Mouse (Mus musculus) neural tube, embryonic 12.5 days (tissue): Measurements from ENCODE around the gene Taf3. TPM values are rescaled to one million over a fixed set of nuclear protein-coding genes. Genes with fewer than 3 reads are reported as not detected.

ENCODE experiments used
- ATAC-seq: fragments of 200-750 bp; cut with Nextera tagmentation; 2 replicates; pipeline ENCODE4 v1.8.0; 2017; ENCODE audit warnings: low read depth, mild to moderate bottlenecking, moderate TSS enrichment, moderate library complexity; ENCODE audit not compliant: low FRiP score
- H3K27ac ChIP-seq: fragments of 300-500 bp; sonication (generic); 2 replicates; pipeline ENCODE4 v1.5.1; 2016
- H3K27me3 ChIP-seq: fragments of 300-500 bp; sonication (generic); replicated peaks from 2 replicates; pipeline ENCODE4 v1.6.1; 2016; ENCODE audit warnings: mild to moderate bottlenecking
- H3K36me3 ChIP-seq: fragments of 300-500 bp; sonication (generic); 2 replicates; pipeline ENCODE4 v1.6.1; 2016; ENCODE audit warnings: mild to moderate bottlenecking
- H3K4me1 ChIP-seq: fragments of 300-500 bp; sonication (generic); 2 replicates; pipeline ENCODE4 v1.6.1; 2016
- H3K4me2 ChIP-seq: fragments of 300-500 bp; sonication (generic); replicated peaks from 2 replicates; pipeline ENCODE4 v1.6.1; 2016; ENCODE audit warnings: mild to moderate bottlenecking
- H3K4me3 ChIP-seq: fragments of 300-500 bp; sonication (generic); 2 replicates; pipeline ENCODE4 v1.5.1; 2016
- H3K9ac ChIP-seq: fragments of 300-500 bp; sonication (generic); 2 replicates; pipeline ENCODE4 v1.6.1; 2016; ENCODE audit warnings: mild to moderate bottlenecking
- H3K9me3 ChIP-seq: fragments of 300-500 bp; sonication (generic); 2 replicates; pipeline ENCODE4 v1.6.1; 2016; ENCODE audit warnings: mild to moderate bottlenecking
- WGBS: fragments of 180-500 bp; shearing (Covaris S2); methylation state at CpG from one replicate; pipeline ENCODE4 v1.1.7; 2016; 5-methylcytosine and 5-hydroxymethylcytosine counted together
- polyA plus RNA-seq: library from polyadenylated mRNA; unstranded; fragments of >200 nt; fragmentation: Nextera tagmentation; extraction: Ambion mirVana; gene quantifications from 2 replicates; pipeline ENCODE4 v1.2.1, GENCODE M21; 2016

Taf3 gene
- polyA plus RNA-seq, 1 experiment from 2014 or later = 16.0 TPM

GRCm38 (mm10) chr2:10051996-10052395 lies 3.6 kb upstream of the Taf3 start:
- Histone ChIP-seq H3K27me3 (no peaks in the 10 kb centered on the region), H3K9me3 (no peaks in the 10 kb centered on the region), H3K4me1 (peaks cover 11% of the 10 kb centered on the region), H3K9ac (no peak overlapping the region), H3K36me3 (peaks cover 29% of the 10 kb centered on the region), H3K27ac (no peak overlapping the region), H3K4me3 (no peak overlapping the region), H3K4me2 (no peak overlapping the region)
- WGBS = 97% methylated on average over 1 of the region's 1 CpGs
- ATAC-seq = no peak

GRCm38 (mm10) chr2:10050878-10051277 lies 2.5 kb upstream of the Taf3 start:
- Histone ChIP-seq H3K36me3 (peaks cover 21% of the 10 kb centered on the region), H3K27me3 (no peaks in the 10 kb centered on the region), H3K4me2 (no peak overlapping the region), H3K27ac (no peak overlapping the region), H3K9ac (no peak overlapping the region), H3K4me3 (no peak overlapping the region), H3K9me3 (no peaks in the 10 kb centered on the region), H3K4me1 (peaks cover 14% of the 10 kb centered on the region)
- ATAC-seq = no peak
- 86% methylated on average over 3 of the region's 3 CpGs for WGBS

GRCm38 (mm10) chr2:10049456-10049855 lies 1.1 kb upstream of the Taf3 start:
- ATAC-seq = no peak
- Histone ChIP-seq H3K27me3 (no peaks in the 10 kb centered on the region), H3K36me3 (peaks cover 7% of the 10 kb centered on the region), H3K4me1 (peaks cover 14% of the 10 kb centered on the region), H3K4me3 (peak overlapping the region; percentile 94; the same call in 1 of the 2 replicates), H3K9ac (0 out of 2 replicates have a peak overlapping the region, but pooled peaks have one; percentile 82), H3K4me2 (peak overlapping the region; percentile 97), H3K9me3 (no peaks in the 10 kb centered on the region), H3K27ac (no peak overlapping the region)
- 18% methylated on average over 10 of the region's 10 CpGs for WGBS

DNA sequence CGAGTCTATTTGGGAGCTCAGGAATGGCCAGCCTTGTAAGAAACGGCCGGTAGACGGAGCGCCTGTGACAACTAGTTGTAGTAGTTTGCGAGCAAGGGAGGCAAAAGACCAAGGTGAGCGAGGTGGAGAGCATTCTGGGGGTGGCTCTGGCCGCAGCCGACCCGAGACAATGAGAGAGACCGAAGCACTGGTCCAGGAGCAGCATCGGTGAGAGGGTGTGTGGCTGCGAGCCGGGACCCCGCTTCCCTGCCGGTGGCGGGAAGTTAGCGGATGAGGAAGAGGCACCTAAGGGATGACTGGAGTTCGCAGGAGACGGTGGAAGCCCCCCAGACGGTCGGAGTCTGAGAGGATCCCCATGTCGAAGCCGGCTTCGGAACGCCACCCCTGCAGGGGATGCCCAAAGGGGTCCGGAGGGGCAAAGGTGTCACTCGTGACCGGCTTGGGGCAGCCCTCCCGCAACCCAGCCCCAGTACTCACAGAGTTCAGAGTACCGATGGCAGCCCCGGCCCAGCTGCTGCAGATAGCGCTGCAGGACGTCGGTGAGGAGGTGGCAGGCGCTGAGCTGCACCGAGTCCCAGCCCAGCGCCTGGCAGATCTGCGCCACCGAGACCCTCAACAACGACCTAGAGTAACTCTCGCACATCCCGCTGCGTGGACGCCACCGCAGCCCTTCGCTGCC lies 499 bp downstream of the Taf3 start:
- peaks cover 14% of the 10 kb centered on the region for H3K4me1 ChIP-seq
- H3K27me3 ChIP-seq = no peaks in the 10 kb centered on the region
- no peaks in the 10 kb centered on the region for H3K36me3 ChIP-seq
- H3K9ac ChIP-seq = peak overlapping the region; percentile 82
- H3K4me3 ChIP-seq = peak overlapping the region; percentile 94
- 0% methylated on average over 47 of the region's 47 CpGs for WGBS
- no peaks in the 10 kb centered on the region for H3K9me3 ChIP-seq
- ATAC-seq = peak; percentile 78
- H3K4me2 ChIP-seq = peak overlapping the region; percentile 97
- peak overlapping the region; percentile 21; the same call in 1 of the 2 replicates for H3K27ac ChIP-seq

- Histone ChIP-seq H3K4me2 (no peak overlapping the region), H3K9me3 (no peaks in the 10 kb centered on the region), H3K4me1 (no peaks in the 10 kb centered on the region), H3K4me3 (no peak overlapping the region), H3K36me3 (peaks cover 7% of the 10 kb centered on the region), H3K9ac (no peak overlapping the region), H3K27me3 (no peaks in the 10 kb centered on the region), H3K27ac (no peak overlapping the region)
- ATAC-seq = no peak
- 89% methylated on average over 3 of the region's 3 CpGs for WGBS
Measured at GRCm38 (mm10) chr2:10034976-10035375, 13.4 kb downstream of the Taf3 start.

DNA sequence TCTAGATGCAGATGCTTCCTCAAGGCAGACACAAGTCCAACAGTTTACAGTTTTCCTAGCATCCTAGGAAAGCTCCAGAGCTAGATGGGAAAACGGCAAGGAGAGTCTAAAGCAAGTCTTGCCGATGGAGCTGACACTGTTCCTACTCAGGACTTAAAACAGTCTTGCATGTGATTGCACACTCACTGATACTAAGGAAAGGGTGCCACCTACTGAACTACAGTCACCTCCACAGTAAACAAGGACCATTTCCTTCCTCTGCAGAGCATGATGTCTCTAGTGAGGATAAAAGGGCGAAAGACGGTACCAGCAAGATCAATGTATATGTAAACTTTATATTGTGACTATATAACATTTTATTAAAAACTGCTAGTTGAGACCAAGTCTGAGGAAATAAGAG lies 14.7 kb downstream of the Taf3 start:
- H3K9ac ChIP-seq = no peak overlapping the region
- no peaks in the 10 kb centered on the region for H3K36me3 ChIP-seq
- no peak for ATAC-seq
- H3K27ac ChIP-seq = no peak overlapping the region
- WGBS = 69% methylated on average over 4 of the region's 4 CpGs
- no peak overlapping the region for H3K4me2 ChIP-seq
- no peak overlapping the region for H3K4me3 ChIP-seq
- no peaks in the 10 kb centered on the region for H3K9me3 ChIP-seq
- H3K4me1 ChIP-seq = no peaks in the 10 kb centered on the region
- no peaks in the 10 kb centered on the region for H3K27me3 ChIP-seq

- no peak overlapping the region for H3K9ac ChIP-seq
- 91% methylated on average over 7 of the region's 7 CpGs for WGBS
- H3K27ac ChIP-seq = no peak overlapping the region
- H3K4me2 ChIP-seq = no peak overlapping the region
- no peaks in the 10 kb centered on the region for H3K36me3 ChIP-seq
- no peak for ATAC-seq
- H3K4me3 ChIP-seq = no peak overlapping the region
- no peaks in the 10 kb centered on the region for H3K27me3 ChIP-seq
- no peaks in the 10 kb centered on the region for H3K4me1 ChIP-seq
- H3K9me3 ChIP-seq = no peaks in the 10 kb centered on the region
Measured at GRCm38 (mm10) chr2:10029755-10030154, 18.6 kb downstream of the Taf3 start.

- no peaks in the 10 kb centered on the region for H3K9me3 ChIP-seq
- no peaks in the 10 kb centered on the region for H3K4me1 ChIP-seq
- no peak overlapping the region for H3K4me2 ChIP-seq
- no peak overlapping the region for H3K27ac ChIP-seq
- H3K9ac ChIP-seq = no peak overlapping the region
- WGBS = 87% methylated on average over 6 of the region's 6 CpGs
- ATAC-seq = no peak
- H3K36me3 ChIP-seq = no peaks in the 10 kb centered on the region
- no peaks in the 10 kb centered on the region for H3K27me3 ChIP-seq
- no peak overlapping the region for H3K4me3 ChIP-seq
Measured at GRCm38 (mm10) chr2:10024264-10024663, 24.1 kb downstream of the Taf3 start.

- no peak for ATAC-seq
- WGBS = 94% methylated on average over 11 of the region's 11 CpGs
- no peak overlapping the region for H3K4me3 ChIP-seq
- no peak overlapping the region for H3K9ac ChIP-seq
- no peaks in the 10 kb centered on the region for H3K9me3 ChIP-seq
- no peaks in the 10 kb centered on the region for H3K27me3 ChIP-seq
- no peaks in the 10 kb centered on the region for H3K36me3 ChIP-seq
- no peaks in the 10 kb centered on the region for H3K4me1 ChIP-seq
- no peak overlapping the region for H3K4me2 ChIP-seq
- H3K27ac ChIP-seq = no peak overlapping the region
Measured at GRCm38 (mm10) chr2:10021296-10021695, 27.1 kb downstream of the Taf3 start.

DNA sequence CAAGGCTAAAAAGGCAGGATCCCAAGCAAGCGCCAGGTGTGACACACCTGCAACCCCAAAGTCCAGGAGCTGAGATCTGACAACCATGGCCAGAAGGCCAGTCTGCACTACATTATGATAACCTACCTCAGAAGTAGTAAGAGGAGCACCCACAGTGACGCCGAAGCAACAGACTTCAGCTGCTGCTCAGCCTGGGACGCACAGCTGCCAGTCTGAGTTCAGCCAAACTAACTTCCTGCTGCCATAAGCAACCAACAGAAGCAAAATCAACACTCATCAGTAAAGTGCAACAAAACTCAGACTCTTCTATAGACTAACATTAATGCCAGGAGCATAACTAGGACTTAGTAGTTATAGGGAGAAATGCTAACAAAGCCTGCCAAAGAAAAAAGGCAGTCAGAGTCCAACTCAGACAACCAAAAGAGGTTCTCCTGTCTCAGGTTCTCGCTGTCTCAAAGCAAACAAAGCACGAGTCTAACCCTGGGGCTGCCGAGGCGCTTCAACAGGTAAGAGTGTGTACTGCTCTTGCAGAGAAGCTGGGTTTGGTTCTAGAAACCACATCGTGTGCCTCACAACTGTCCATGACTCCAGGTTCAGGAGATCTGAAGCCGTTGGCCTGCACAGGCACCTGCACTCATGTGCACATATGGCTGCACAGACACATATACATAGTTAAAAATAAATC lies 33.3 kb downstream of the Taf3 start:
- no peaks in the 10 kb centered on the region for H3K9me3 ChIP-seq
- no peak overlapping the region for H3K27ac ChIP-seq
- H3K4me1 ChIP-seq = no peaks in the 10 kb centered on the region
- no peaks in the 10 kb centered on the region for H3K27me3 ChIP-seq
- H3K9ac ChIP-seq = no peak overlapping the region
- WGBS = 89% methylated on average over 10 of the region's 10 CpGs
- H3K4me3 ChIP-seq = no peak overlapping the region
- no peak for ATAC-seq
- no peak overlapping the region for H3K4me2 ChIP-seq
- H3K36me3 ChIP-seq = no peaks in the 10 kb centered on the region

GRCm38 (mm10) chr2:10010263-10010909 lies 38.0 kb downstream of the Taf3 start:
- 38% methylated on average over 7 of the region's 7 CpGs for WGBS
- no peaks in the 10 kb centered on the region for H3K27me3 ChIP-seq

GRCm38 (mm10) chr2:10009671-10010254 lies 38.6 kb downstream of the Taf3 start:
- H3K9me3 ChIP-seq = no peaks in the 10 kb centered on the region

More at GRCm38 (mm10) chr2:10010263-10010909, 38.0 kb downstream of the Taf3 start:
- Histone ChIP-seq H3K4me3 (no peak overlapping the region), H3K4me2 (no peak overlapping the region), H3K4me1 (no peaks in the 10 kb centered on the region), H3K36me3 (no peaks in the 10 kb centered on the region), H3K27ac (no peak overlapping the region), H3K9ac (no peak overlapping the region), H3K9me3 (no peaks in the 10 kb centered on the region)
- ATAC-seq = no peak

More at GRCm38 (mm10) chr2:10009671-10010254, 38.6 kb downstream of the Taf3 start:
- Histone ChIP-seq H3K4me1 (no peaks in the 10 kb centered on the region), H3K4me2 (no peak overlapping the region), H3K36me3 (no peaks in the 10 kb centered on the region), H3K27ac (no peak overlapping the region), H3K9ac (no peak overlapping the region), H3K27me3 (no peaks in the 10 kb centered on the region), H3K4me3 (no peak overlapping the region)
- 83% methylated on average over 13 of the region's 13 CpGs for WGBS
- ATAC-seq = no peak
